In the genomic region with DNA sequence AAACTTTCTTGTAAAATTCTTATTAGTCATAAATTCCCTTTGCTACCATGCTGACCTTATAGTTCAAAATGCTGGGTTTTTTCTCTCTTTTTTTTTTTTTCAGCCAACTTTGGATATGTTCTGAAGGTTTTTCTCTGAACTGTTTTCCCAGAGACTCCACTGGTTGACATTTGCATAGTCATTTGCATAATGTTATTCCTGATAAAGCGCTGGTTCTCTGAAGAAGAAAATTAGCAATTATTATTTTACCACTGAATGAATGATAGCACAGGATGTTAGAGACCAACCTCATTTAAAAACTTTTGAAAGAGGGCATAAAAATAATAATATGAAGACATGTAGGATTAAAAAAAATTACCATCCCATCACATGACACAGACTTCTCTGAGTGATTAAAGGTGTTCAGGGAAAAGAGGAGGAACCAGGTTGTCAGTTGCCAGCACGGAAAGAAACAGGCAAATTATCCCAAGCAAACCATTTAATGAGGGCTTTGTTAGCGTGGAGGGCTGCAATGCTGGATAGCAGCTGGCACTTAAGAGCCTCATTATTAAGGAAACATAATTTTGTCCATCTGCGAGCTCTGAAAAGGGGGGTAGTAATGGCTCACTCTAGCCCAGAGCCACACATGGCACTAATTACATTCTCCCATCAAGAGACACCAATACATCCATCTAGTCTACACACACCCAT, we compare ENCODE assay signal across 13 mouse cellular contexts.
A peak's percentile ranks its signal among the peaks of the same experiment; 100 is the strongest.
DNase-seq lines count a peak whose midpoint lies in the region; ATAC-seq and TF ChIP-seq lines count a peak whose summit lies in the region.
"Had no signal": no experiment of that assay in that cellular context is flagged by ENCODE, and none has a peak within 500 bp of the region (broad histone marks: within the 10 kb centered on the region; RNA-seq: fewer than 3 reads in every experiment).

No protein-coding gene starts in this region.

- no peaks in the 10 kb centered on the region for H3K36me3 ChIP-seq in forebrain, embryonic 10.5 days (replicated peaks)
- no peaks in the 10 kb centered on the region for H3K36me3 ChIP-seq in hindbrain, postnatal 0 days (ENCODE audit: insufficient read depth, low read length)
- H3K36me3 ChIP-seq in liver, postnatal 0 days (replicated peaks; ENCODE audit: insufficient read depth, low read length): no peaks in the 10 kb centered on the region
- H3K36me3 ChIP-seq: G1E; liver, embryonic 15.5 days had no signal

- TF ChIP-seq CTCF in hindbrain, postnatal 0 days (IDR thresholded peaks at IDR 0.05; ENCODE audit: low read depth): no peak
- no peak for TF ChIP-seq CTCF in liver, postnatal 0 days (IDR thresholded peaks at IDR 0.05; ENCODE audit: low read depth)

- no peaks in the 10 kb centered on the region for H3K27me3 ChIP-seq in forebrain, embryonic 10.5 days (ENCODE audit: poor library complexity, severe bottlenecking)
- H3K27me3 ChIP-seq in hindbrain, postnatal 0 days (ENCODE audit: insufficient read depth, low read length): no peaks in the 10 kb centered on the region
- H3K27me3 ChIP-seq in liver, postnatal 0 days (ENCODE audit: insufficient read depth, low read length): no peaks in the 10 kb centered on the region
- H3K27me3 ChIP-seq: liver, embryonic 15.5 days had no signal

- H3K27ac ChIP-seq in forebrain, embryonic 10.5 days: peak overlapping the region; percentile 31; the same call in 1 of the 2 replicates
- H3K27ac ChIP-seq in hindbrain, postnatal 0 days: no peak overlapping the region
- H3K27ac ChIP-seq in liver, postnatal 0 days (ENCODE audit: low read depth): no peak overlapping the region
- H3K27ac ChIP-seq: layer of hippocampus, adult 2 months; liver, embryonic 15.5 days had no signal

- no peak overlapping the region for H3K9ac ChIP-seq in hindbrain, postnatal 0 days (replicated peaks; ENCODE audit: low read length)
- no peak overlapping the region for H3K9ac ChIP-seq in liver, postnatal 0 days (replicated peaks)
- H3K9ac ChIP-seq: liver, embryonic 15.5 days had no signal

- no peaks in the 10 kb centered on the region for H3K9me3 ChIP-seq in forebrain, embryonic 10.5 days
- no peaks in the 10 kb centered on the region for H3K9me3 ChIP-seq in hindbrain, postnatal 0 days (ENCODE audit: low read length)
- no peaks in the 10 kb centered on the region for H3K9me3 ChIP-seq in liver, postnatal 0 days (ENCODE audit: low read length)
- H3K9me3 ChIP-seq: G1E; liver, embryonic 15.5 days had no signal

- H3K4me1 ChIP-seq in forebrain, embryonic 10.5 days: peaks cover 28% of the 10 kb centered on the region
- H3K4me1 ChIP-seq in hindbrain, postnatal 0 days (ENCODE audit: insufficient read depth, low read length): no peaks in the 10 kb centered on the region
- H3K4me1 ChIP-seq in liver, postnatal 0 days (ENCODE audit: insufficient read depth): no peaks in the 10 kb centered on the region
- H3K4me1 ChIP-seq: liver, embryonic 15.5 days had no signal

- peak; percentile 92 for ATAC-seq in hindbrain, postnatal 0 days
- no peak for ATAC-seq in liver, postnatal 0 days

- peak; percentile 61 for DNase-seq in embryo, embryonic 11 days
- no peak for DNase-seq in forebrain, embryonic 10.5 days (ENCODE audit: extremely low spot score, low spot score)
- DNase-seq in hindbrain, postnatal 0 days (ENCODE audit: low spot score): peak; percentile 71
- peak; percentile 17 for DNase-seq in neural tube, embryonic 10.5 days (ENCODE audit: extremely low spot score, low spot score)
- no peak for DNase-seq in thymus, adult 18-20 months
- no peak for DNase-seq in liver, postnatal 0 days
- DNase-seq in right cerebral cortex, postnatal 10 days (ENCODE audit: low spot score in 2 of 2): no peak
- DNase-seq: adrenal gland, postnatal 14 days; cerebellum, postnatal 36 days; heart, postnatal 36 days had no signal

- H3K4me3 ChIP-seq in forebrain, embryonic 10.5 days: no peak overlapping the region
- no peak overlapping the region for H3K4me3 ChIP-seq in hindbrain, postnatal 0 days (ENCODE audit: low read length)
- no peak overlapping the region for H3K4me3 ChIP-seq in liver, postnatal 0 days (ENCODE audit: low read depth, low read length)
- H3K4me3 ChIP-seq: layer of hippocampus, adult 2 months; liver, embryonic 15.5 days had no signal

- TF ChIP-seq EP300 in liver, postnatal 0 days (IDR thresholded peaks at IDR 0.05; ENCODE audit: low read depth): no peak

- no peak overlapping the region for H3K4me2 ChIP-seq in hindbrain, postnatal 0 days (ENCODE audit: low read depth, low read length)
- no peak overlapping the region for H3K4me2 ChIP-seq in liver, postnatal 0 days (ENCODE audit: low read depth, low read length)
- H3K4me2 ChIP-seq: liver, embryonic 15.5 days had no signal

- WGBS in forebrain, embryonic 10.5 days: 28% methylated on average over 4 of the region's 4 CpGs
- WGBS in hindbrain, postnatal 0 days: 17% methylated on average over 4 of the region's 4 CpGs
- 71% methylated on average over 4 of the region's 4 CpGs for WGBS in liver, postnatal 0 days (ENCODE audit: insufficient replicate concordance)

Comparison
In these comparisons a context has a peak if more than half of its experiments do, and no peak if none do; other contexts are left out.
1. DNase-seq: peak in embryo, embryonic 11 days (single experiment), hindbrain, postnatal 0 days (single experiment) and neural tube, embryonic 10.5 days (single experiment); none in forebrain, embryonic 10.5 days (single experiment), thymus, adult 18-20 months (0 of 2), liver, postnatal 0 days (single experiment) and right cerebral cortex, postnatal 10 days (0 of 2).